Mouse (Mus musculus): ENCODE results near the gene Bcar3. TPM values are rescaled to one million over a fixed set of nuclear protein-coding genes. Genes with fewer than 3 reads are reported as not detected.

The Bcar3 gene
- polyA plus RNA-seq, 1 experiment from 2014 or later = 4.4 TPM

DNA sequence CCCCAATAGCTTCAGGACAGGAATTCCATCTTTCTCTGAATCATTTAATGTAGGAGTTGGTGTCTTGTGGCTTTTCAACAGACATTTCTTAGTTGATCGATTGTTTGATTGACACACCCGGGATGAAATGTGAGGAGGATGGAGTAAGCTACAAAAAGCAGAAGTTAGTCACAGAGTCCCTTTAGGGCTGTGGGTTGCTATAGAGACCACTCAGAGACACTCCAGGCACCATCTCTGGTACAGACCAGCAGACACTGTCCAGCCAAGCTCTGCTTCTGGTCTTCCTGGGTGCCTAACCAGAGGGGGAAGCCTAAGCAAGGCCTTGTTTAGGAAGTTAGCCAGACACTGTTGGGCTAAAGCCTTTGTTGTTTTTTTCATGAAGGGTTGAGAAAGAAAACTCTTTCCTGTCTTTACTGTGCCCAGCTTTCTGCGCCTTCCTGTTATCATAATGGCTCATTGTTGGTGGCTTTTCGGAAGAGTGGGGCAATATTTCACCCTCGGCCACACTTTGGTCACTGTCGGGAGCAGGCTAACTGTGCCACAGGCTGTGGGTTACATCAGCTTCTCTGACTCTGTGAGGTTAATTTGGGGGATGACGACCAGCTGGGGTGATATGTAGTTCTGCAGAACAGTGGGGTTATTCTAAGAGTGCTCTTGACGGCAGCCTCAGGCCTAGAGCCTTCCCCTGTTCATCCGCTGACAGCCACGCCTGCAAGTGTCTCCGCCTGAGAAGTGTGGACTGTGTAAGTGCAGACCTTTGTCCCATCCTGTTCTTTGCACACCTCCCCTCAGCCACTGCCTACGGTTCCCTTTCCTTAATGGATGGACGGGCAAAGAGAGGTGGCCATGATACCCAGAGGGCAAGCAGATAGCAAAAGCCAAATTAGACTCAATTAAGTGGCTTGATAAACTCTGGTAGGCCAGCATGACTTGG is 46.5 kb downstream of the Bcar3 start:
- no peaks in the 10 kb centered on the region for H3K36me3 ChIP-seq (ENCODE audit: control insufficient read depth, insufficient read depth, low read length)
- no peaks in the 10 kb centered on the region for H3K27me3 ChIP-seq (ENCODE audit: control insufficient read depth, insufficient read depth, low read length)
- no peak overlapping the region for H3K9ac ChIP-seq (replicated peaks; ENCODE audit: low read depth, low read length)
- no peaks in the 10 kb centered on the region for H3K9me3 ChIP-seq (ENCODE audit: control insufficient read depth, low read length)
- no peak overlapping the region for H3K27ac ChIP-seq (ENCODE audit: low read depth, low read length)
- no peak overlapping the region for H3K4me2 ChIP-seq (ENCODE audit: low read depth, low read length)
- no peak overlapping the region for H3K4me3 ChIP-seq (ENCODE audit: low read depth, low read length)
- no peak for ATAC-seq (ENCODE audit: low read depth)
- no peaks in the 10 kb centered on the region for H3K4me1 ChIP-seq (ENCODE audit: control insufficient read depth, insufficient read depth, low read length)
- 62% methylated on average over 13 of the region's 13 CpGs for WGBS

DNA sequence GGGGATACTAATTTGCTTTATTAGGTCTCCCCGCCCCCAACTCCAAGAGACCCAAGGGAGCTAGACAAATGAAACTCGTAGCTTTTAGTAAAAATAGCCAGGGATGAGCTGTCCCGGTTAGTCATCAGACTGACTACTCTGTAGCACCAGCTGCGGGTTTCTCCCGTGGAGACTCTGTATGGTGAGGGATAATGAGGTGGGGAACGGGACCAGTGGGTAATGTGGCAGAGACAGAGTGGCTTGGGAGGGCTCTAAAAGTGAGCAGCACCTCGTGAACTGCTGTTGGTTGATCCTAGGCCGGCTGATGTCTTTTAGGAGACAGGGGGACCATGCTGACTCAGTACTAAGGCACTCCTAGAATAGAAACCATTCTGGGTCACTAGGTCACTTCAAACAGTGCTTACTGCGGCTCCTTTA is 49.5 kb downstream of the Bcar3 start:
- H3K4me3 ChIP-seq (ENCODE audit: low read depth, low read length) = no peak overlapping the region
- H3K27me3 ChIP-seq (ENCODE audit: control insufficient read depth, insufficient read depth, low read length) = no peaks in the 10 kb centered on the region
- WGBS = 52% methylated on average over 9 of the region's 9 CpGs
- no peaks in the 10 kb centered on the region for H3K9me3 ChIP-seq (ENCODE audit: control insufficient read depth, low read length)
- H3K4me2 ChIP-seq (ENCODE audit: low read depth, low read length) = no peak overlapping the region
- no peak overlapping the region for H3K9ac ChIP-seq (replicated peaks; ENCODE audit: low read depth, low read length)
- no peak for ATAC-seq (ENCODE audit: low read depth)
- H3K4me1 ChIP-seq (ENCODE audit: control insufficient read depth, insufficient read depth, low read length) = no peaks in the 10 kb centered on the region
- no peaks in the 10 kb centered on the region for H3K36me3 ChIP-seq (ENCODE audit: control insufficient read depth, insufficient read depth, low read length)
- no peak overlapping the region for H3K27ac ChIP-seq (ENCODE audit: low read depth, low read length)

DNA sequence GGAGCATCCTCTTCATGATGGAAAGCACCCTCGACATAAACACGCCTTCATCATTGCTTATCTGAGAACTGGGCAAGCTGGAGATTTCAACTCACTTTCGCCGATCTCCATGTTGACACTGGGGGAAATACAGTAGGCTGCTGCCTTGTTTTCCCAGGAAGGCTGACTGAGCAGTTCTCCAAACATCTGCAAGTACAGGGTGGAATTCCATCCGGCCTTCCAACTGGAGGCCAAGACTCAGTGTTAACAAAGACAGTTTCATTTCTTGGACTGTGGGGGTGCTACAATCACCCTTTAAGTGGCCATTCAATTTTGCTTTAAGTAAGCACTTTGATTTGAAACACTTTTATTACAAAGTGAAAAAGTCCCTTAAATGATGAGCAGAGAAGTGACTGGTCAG is 50.4 kb downstream of the Bcar3 start:
- no peaks in the 10 kb centered on the region for H3K36me3 ChIP-seq (ENCODE audit: control insufficient read depth, insufficient read depth, low read length)
- no peak overlapping the region for H3K27ac ChIP-seq (ENCODE audit: low read depth, low read length)
- no peaks in the 10 kb centered on the region for H3K4me1 ChIP-seq (ENCODE audit: control insufficient read depth, insufficient read depth, low read length)
- no peaks in the 10 kb centered on the region for H3K9me3 ChIP-seq (ENCODE audit: control insufficient read depth, low read length)
- no peak overlapping the region for H3K9ac ChIP-seq (replicated peaks; ENCODE audit: low read depth, low read length)
- H3K27me3 ChIP-seq (ENCODE audit: control insufficient read depth, insufficient read depth, low read length) = no peaks in the 10 kb centered on the region
- H3K4me2 ChIP-seq (ENCODE audit: low read depth, low read length) = no peak overlapping the region
- ATAC-seq (ENCODE audit: low read depth) = no peak
- no peak overlapping the region for H3K4me3 ChIP-seq (ENCODE audit: low read depth, low read length)
- 91% methylated on average over 5 of the region's 5 CpGs for WGBS

DNA sequence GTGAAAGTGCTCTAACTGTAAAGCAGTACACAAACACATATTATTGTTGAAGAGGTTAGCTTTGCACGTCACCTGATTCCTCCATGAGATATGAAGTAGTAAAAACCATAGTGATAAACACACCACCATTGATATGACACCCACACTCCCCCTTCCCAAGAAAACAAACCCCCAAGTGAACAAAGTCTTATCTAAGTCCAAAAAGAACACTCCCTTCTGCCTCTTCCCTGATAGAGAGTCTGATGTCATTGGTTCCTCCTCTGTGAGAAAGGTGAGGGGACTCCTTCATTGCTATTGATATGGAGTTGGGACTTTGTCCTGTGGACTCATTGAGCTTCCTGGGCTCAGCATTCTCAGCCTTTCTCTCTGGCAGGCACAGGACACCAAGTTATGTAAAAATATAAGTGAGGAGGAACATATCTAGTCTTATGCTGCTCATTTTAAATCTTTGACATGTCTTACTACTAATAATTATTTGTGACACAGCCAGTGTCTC is 52.1 kb downstream of the Bcar3 start:
- Histone ChIP-seq H3K36me3 (ENCODE audit: control insufficient read depth, insufficient read depth, low read length) (no peaks in the 10 kb centered on the region), H3K4me3 (ENCODE audit: low read depth, low read length) (no peak overlapping the region), H3K9ac (replicated peaks; ENCODE audit: low read depth, low read length) (no peak overlapping the region), H3K4me1 (ENCODE audit: control insufficient read depth, insufficient read depth, low read length) (no peaks in the 10 kb centered on the region), H3K27ac (ENCODE audit: low read depth, low read length) (no peak overlapping the region), H3K9me3 (ENCODE audit: control insufficient read depth, low read length) (no peaks in the 10 kb centered on the region), H3K4me2 (ENCODE audit: low read depth, low read length) (no peak overlapping the region), H3K27me3 (ENCODE audit: control insufficient read depth, insufficient read depth, low read length) (no peaks in the 10 kb centered on the region)
- WGBS = 78% methylated on average over 1 of the region's 1 CpGs
- no peak for ATAC-seq (ENCODE audit: low read depth)

DNA sequence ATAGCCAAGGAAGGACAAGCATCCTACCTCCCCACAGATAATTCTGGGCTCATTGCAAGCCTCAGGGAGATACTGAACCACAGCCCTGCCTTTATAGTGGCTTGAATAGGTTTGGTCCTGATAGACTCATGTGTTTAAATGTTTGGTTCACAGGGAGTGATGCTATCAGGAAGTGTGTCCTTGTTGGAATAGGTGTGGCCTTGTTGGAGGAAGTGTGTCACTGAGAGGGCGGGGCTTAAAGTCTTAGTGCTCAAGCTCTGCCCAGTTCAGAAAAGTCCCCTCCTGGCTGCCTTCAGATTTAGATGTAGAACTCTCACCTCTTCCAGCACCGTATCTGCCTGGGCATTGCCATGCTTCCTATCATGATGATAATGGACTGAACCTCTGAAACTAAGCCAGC is 52.7 kb downstream of the Bcar3 start:
- H3K9me3 ChIP-seq (ENCODE audit: control insufficient read depth, low read length) = no peaks in the 10 kb centered on the region
- no peaks in the 10 kb centered on the region for H3K36me3 ChIP-seq (ENCODE audit: control insufficient read depth, insufficient read depth, low read length)
- ATAC-seq (ENCODE audit: low read depth) = no peak
- no peak overlapping the region for H3K27ac ChIP-seq (ENCODE audit: low read depth, low read length)
- H3K4me3 ChIP-seq (ENCODE audit: low read depth, low read length) = no peak overlapping the region
- WGBS = 100% methylated on average over 2 of the region's 2 CpGs
- H3K4me2 ChIP-seq (ENCODE audit: low read depth, low read length) = no peak overlapping the region
- H3K27me3 ChIP-seq (ENCODE audit: control insufficient read depth, insufficient read depth, low read length) = no peaks in the 10 kb centered on the region
- H3K4me1 ChIP-seq (ENCODE audit: control insufficient read depth, insufficient read depth, low read length) = no peaks in the 10 kb centered on the region
- H3K9ac ChIP-seq (replicated peaks; ENCODE audit: low read depth, low read length) = no peak overlapping the region

DNA sequence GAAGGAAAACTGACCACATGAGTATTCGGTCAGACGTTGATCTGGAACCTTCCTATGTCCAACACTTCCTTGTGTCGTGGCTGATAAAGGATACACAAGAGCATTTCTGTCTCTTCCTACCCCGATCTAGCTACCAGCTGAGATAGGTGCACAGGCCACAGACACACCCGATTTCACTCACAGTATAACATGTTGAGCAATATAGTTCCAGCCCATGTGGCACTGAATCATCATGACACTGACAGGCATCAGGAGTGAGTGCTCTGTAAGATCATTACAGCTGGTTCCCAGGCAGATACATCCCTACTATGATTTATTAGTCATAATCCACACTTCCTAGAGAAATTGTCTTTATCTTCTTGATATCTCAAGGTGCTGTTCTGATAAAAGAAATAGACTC is 54.7 kb downstream of the Bcar3 start:
- no peaks in the 10 kb centered on the region for H3K4me1 ChIP-seq (ENCODE audit: control insufficient read depth, insufficient read depth, low read length)
- ATAC-seq (ENCODE audit: low read depth) = no peak
- no peak overlapping the region for H3K9ac ChIP-seq (replicated peaks; ENCODE audit: low read depth, low read length)
- no peaks in the 10 kb centered on the region for H3K9me3 ChIP-seq (ENCODE audit: control insufficient read depth, low read length)
- no peaks in the 10 kb centered on the region for H3K27me3 ChIP-seq (ENCODE audit: control insufficient read depth, insufficient read depth, low read length)
- WGBS = 88% methylated on average over 5 of the region's 5 CpGs
- no peaks in the 10 kb centered on the region for H3K36me3 ChIP-seq (ENCODE audit: control insufficient read depth, insufficient read depth, low read length)
- no peak overlapping the region for H3K27ac ChIP-seq (ENCODE audit: low read depth, low read length)
- no peak overlapping the region for H3K4me2 ChIP-seq (ENCODE audit: low read depth, low read length)
- H3K4me3 ChIP-seq (ENCODE audit: low read depth, low read length) = no peak overlapping the region

DNA sequence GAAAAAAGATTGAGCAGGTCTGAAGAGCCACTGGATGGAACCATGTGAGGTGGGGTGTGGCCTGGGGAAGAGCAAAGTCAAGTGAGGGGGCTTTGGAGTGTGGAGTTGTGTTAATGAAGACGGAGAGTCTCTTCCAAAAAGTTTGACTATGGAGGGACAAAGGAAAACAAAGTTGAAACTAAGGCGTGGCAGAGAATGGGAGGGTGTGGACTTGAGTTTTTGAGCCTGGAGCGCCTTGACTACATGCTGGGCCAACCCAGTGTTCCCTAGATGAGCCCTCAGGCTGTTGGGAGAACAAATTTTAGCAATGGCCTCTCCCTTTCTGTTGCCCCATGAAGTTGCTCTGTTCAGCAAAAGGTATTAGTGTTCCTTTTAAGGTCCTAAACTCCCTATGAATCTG is 58.9 kb downstream of the Bcar3 start:
- 86% methylated on average over 3 of the region's 3 CpGs for WGBS
- no peak overlapping the region for H3K9ac ChIP-seq (replicated peaks; ENCODE audit: low read depth, low read length)
- no peak overlapping the region for H3K4me2 ChIP-seq (ENCODE audit: low read depth, low read length)
- no peak overlapping the region for H3K27ac ChIP-seq (ENCODE audit: low read depth, low read length)
- H3K9me3 ChIP-seq (ENCODE audit: control insufficient read depth, low read length) = no peaks in the 10 kb centered on the region
- ATAC-seq (ENCODE audit: low read depth) = no peak
- no peaks in the 10 kb centered on the region for H3K27me3 ChIP-seq (ENCODE audit: control insufficient read depth, insufficient read depth, low read length)
- no peak overlapping the region for H3K4me3 ChIP-seq (ENCODE audit: low read depth, low read length)
- H3K36me3 ChIP-seq (ENCODE audit: control insufficient read depth, insufficient read depth, low read length) = no peaks in the 10 kb centered on the region
- no peaks in the 10 kb centered on the region for H3K4me1 ChIP-seq (ENCODE audit: control insufficient read depth, insufficient read depth, low read length)

DNA sequence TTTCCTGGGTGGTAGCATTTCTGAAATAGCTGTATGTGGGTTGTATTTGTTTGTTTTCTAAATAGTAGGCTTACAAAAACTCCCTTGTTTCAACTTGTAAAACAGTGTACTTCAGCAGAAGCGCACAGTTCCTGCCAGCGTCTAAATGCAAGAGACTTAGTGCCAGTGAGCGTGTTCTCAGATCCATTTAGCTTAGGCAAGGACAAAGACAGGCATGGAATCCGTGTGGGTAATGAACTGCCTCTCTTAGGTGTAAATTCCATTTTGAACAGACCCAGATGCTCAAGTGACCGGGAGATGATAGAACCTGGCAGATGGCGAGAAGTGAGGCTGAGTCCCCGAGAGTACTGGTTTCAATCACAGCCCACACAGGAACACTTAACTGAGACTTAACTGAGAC is 65.5 kb downstream of the Bcar3 start:
- Histone ChIP-seq H3K4me2 (ENCODE audit: low read depth, low read length) (no peak overlapping the region), H3K9me3 (ENCODE audit: control insufficient read depth, low read length) (no peaks in the 10 kb centered on the region), H3K27me3 (ENCODE audit: control insufficient read depth, insufficient read depth, low read length) (no peaks in the 10 kb centered on the region), H3K4me3 (ENCODE audit: low read depth, low read length) (no peak overlapping the region), H3K9ac (replicated peaks; ENCODE audit: low read depth, low read length) (no peak overlapping the region), H3K36me3 (ENCODE audit: control insufficient read depth, insufficient read depth, low read length) (no peaks in the 10 kb centered on the region), H3K4me1 (ENCODE audit: control insufficient read depth, insufficient read depth, low read length) (no peaks in the 10 kb centered on the region), H3K27ac (ENCODE audit: low read depth, low read length) (no peak overlapping the region)
- ATAC-seq (ENCODE audit: low read depth) = no peak
- 53% methylated on average over 7 of the region's 7 CpGs for whole genome bisulfite sequencing

DNA sequence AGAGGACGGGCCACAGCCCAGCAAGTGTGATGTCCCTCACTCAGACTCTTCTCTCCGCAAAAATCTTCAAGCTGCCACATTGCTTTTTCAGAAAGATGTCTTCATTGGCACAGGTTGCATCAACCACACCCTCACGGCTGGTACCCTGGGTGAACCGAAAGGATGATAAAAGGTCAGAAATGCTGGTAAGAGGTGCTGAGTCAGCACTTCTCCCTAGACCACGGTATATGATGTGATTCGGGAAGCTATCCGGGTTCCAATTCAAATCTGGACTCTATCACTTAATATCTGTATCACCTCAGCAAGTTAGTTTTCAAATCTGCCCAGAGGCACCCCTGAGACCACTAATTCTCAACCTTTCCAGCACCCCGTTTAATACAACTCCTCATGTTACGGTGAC is 66.0 kb downstream of the Bcar3 start:
- Histone ChIP-seq H3K27me3 (ENCODE audit: control insufficient read depth, insufficient read depth, low read length) (no peaks in the 10 kb centered on the region), H3K36me3 (ENCODE audit: control insufficient read depth, insufficient read depth, low read length) (no peaks in the 10 kb centered on the region), H3K4me3 (ENCODE audit: low read depth, low read length) (no peak overlapping the region), H3K9ac (replicated peaks; ENCODE audit: low read depth, low read length) (no peak overlapping the region), H3K9me3 (ENCODE audit: control insufficient read depth, low read length) (no peaks in the 10 kb centered on the region), H3K4me1 (ENCODE audit: control insufficient read depth, insufficient read depth, low read length) (peaks cover 3% of the 10 kb centered on the region; the same call in 1 of the 2 replicates), H3K27ac (ENCODE audit: low read depth, low read length) (no peak overlapping the region), H3K4me2 (ENCODE audit: low read depth, low read length) (no peak overlapping the region)
- ATAC-seq (ENCODE audit: low read depth) = no peak
- WGBS = 88% methylated on average over 9 of the region's 9 CpGs
